Mouse (Mus musculus) liver, adult 2 months (tissue): Measurements from ENCODE around the gene Arpc2. TPM values are rescaled to one million over a fixed set of nuclear protein-coding genes. Genes with fewer than 3 reads are reported as not detected.

ENCODE experiments used
- DNase-seq: peaks from one replicate; pipeline ENCODE4 v3.0.0-alpha.2; 2011; ENCODE audit warnings: low read depth, low spot score; ENCODE audit errors: extremely low read depth
- H3K27ac ChIP-seq: fragments of 200-500 bp; replicated peaks from 2 replicates; pipeline ENCODE4 v1.5.1; 2012; ENCODE audit warnings: low read depth, mild to moderate bottlenecking, control low read depth, inconsistent platforms, low read length; ENCODE audit not compliant: insufficient read depth
- H3K27me3 ChIP-seq: fragments of 200-500 bp; 2 replicates; pipeline ENCODE4 v1.6.1; 2012; ENCODE audit warnings: mild to moderate bottlenecking, moderate library complexity, low read length, inconsistent platforms; ENCODE audit not compliant: control insufficient read depth, insufficient read depth
- H3K36me3 ChIP-seq: fragments of 200-500 bp; 2 replicates; pipeline ENCODE4 v1.6.1; 2012; ENCODE audit warnings: low read length, inconsistent platforms; ENCODE audit not compliant: control insufficient read depth, insufficient read depth
- H3K4me1 ChIP-seq: fragments of 200-500 bp; 2 replicates; pipeline ENCODE4 v1.6.1; 2011; ENCODE audit warnings: low read length; ENCODE audit not compliant: control insufficient read depth, insufficient read depth
- H3K4me3 ChIP-seq: fragments of 200-500 bp; 2 replicates; pipeline ENCODE4 v1.5.1; 2011; ENCODE audit warnings: low read depth, mild to moderate bottlenecking, control low read depth, low read length, moderate library complexity; ENCODE audit not compliant: insufficient read depth
- H3K79me2 ChIP-seq: fragments of 200-500 bp; 2 replicates; pipeline ENCODE4 v1.6.1; 2012; ENCODE audit warnings: inconsistent platforms, mild to moderate bottlenecking, low read length, moderate library complexity; ENCODE audit not compliant: control insufficient read depth, insufficient read depth
- H3K9ac ChIP-seq: fragments of 200-500 bp; 2 replicates; pipeline ENCODE4 v1.6.1; 2012; ENCODE audit warnings: low read depth, mild to moderate bottlenecking, control low read depth, inconsistent platforms, low read length
- CTCF ChIP-seq: fragments of 200-500 bp; IDR thresholded peaks from 2 replicates; pipeline ENCODE4 v1.5.1; 2011; ENCODE audit warnings: low read depth, low read length, control low read depth
- POLR2A ChIP-seq: fragments of 200-500 bp; IDR thresholded peaks from 2 replicates; pipeline ENCODE4 v1.6.1; 2011; ENCODE audit warnings: low read length, control low read depth; ENCODE audit not compliant: insufficient read depth; ENCODE audit errors: extremely low read depth
- WGBS: fragments of 180-500 bp; shearing (Covaris S2); methylation state at CpG from one replicate; pipeline ENCODE4 v1.1.7; 2018; 5-methylcytosine and 5-hydroxymethylcytosine counted together
- polyA plus RNA-seq: library from polyadenylated mRNA; depleted of rRNA; stranded (reverse); fragments of >200 nt; gene quantifications from 2 replicates; pipeline ENCODE4 v1.2.3, GENCODE M21; 2012
- total RNA-seq: library from RNA; depleted of rRNA; stranded (reverse); fragments of >200 nt; gene quantifications from 2 replicates; pipeline ENCODE4 v1.2.3, GENCODE M21; 2014

Arpc2 gene
- total and polyA plus RNA-seq, 2 experiments: 70.5 to 96.3 TPM

GRCm38 (mm10) chr1:74196621-74197419 is 39.1 kb upstream of the Arpc2 start:
- Histone ChIP-seq H3K9ac (peak overlapping the region; percentile 17; the same call in 1 of the 2 replicates), H3K27ac (peak overlapping the region; percentile 74), H3K4me3 (no peak overlapping the region), H3K4me1 (peaks cover 23% of the 10 kb centered on the region), H3K36me3 (no peaks in the 10 kb centered on the region), H3K79me2 (no peaks in the 10 kb centered on the region), H3K27me3 (no peaks in the 10 kb centered on the region)
- TF ChIP-seq CTCF (no peak), POLR2A (no peak)
- 23% methylated on average over 17 of the region's 17 CpGs for WGBS
- DNase-seq: peak; percentile 96

- TF ChIP-seq CTCF (no peak), POLR2A (no peak)
- peaks cover 15% of the 10 kb centered on the region for H3K4me1 ChIP-seq
- DNase-seq: peak; percentile 73
- WGBS: 61% methylated on average over 12 of the region's 12 CpGs
- no peaks in the 10 kb centered on the region for H3K36me3 ChIP-seq
- H3K79me2 ChIP-seq: no peaks in the 10 kb centered on the region
- H3K9ac ChIP-seq: no peak overlapping the region
- peak overlapping the region; percentile 22 for H3K27ac ChIP-seq
- H3K4me3 ChIP-seq: no peak overlapping the region
- H3K27me3 ChIP-seq: no peaks in the 10 kb centered on the region
Observed at GRCm38 (mm10) chr1:74197726-74198470, 38.0 kb upstream of the Arpc2 start.

- H3K4me1 ChIP-seq: peaks cover 11% of the 10 kb centered on the region; the same call in 1 of the 2 replicates
- TF ChIP-seq POLR2A (no peak), CTCF (no peak)
Observed at GRCm38 (mm10) chr1:74199046-74199445, 36.8 kb upstream of the Arpc2 start.

GRCm38 (mm10) chr1:74201048-74201844 is 34.6 kb upstream of the Arpc2 start:
- WGBS: 86% methylated on average over 7 of the region's 7 CpGs
- Histone ChIP-seq H3K36me3 (no peaks in the 10 kb centered on the region), H3K27me3 (no peaks in the 10 kb centered on the region), H3K4me3 (no peak overlapping the region), H3K79me2 (no peaks in the 10 kb centered on the region), H3K9ac (no peak overlapping the region), H3K4me1 (peaks cover 11% of the 10 kb centered on the region; the same call in 1 of the 2 replicates), H3K27ac (no peak overlapping the region)
- TF ChIP-seq POLR2A (no peak), CTCF (no peak)
- DNase-seq: no peak

More at GRCm38 (mm10) chr1:74199046-74199445, 36.8 kb upstream of the Arpc2 start:
- Histone ChIP-seq H3K9ac (no peak overlapping the region), H3K79me2 (no peaks in the 10 kb centered on the region), H3K4me3 (no peak overlapping the region), H3K27me3 (no peaks in the 10 kb centered on the region), H3K27ac (no peak overlapping the region), H3K36me3 (no peaks in the 10 kb centered on the region)
- DNase-seq: peak; percentile 56
- WGBS: 34% methylated on average over 8 of the region's 8 CpGs

GRCm38 (mm10) chr1:74203457-74203856 is 32.4 kb upstream of the Arpc2 start:
- Histone ChIP-seq H3K27ac (no peak overlapping the region), H3K36me3 (no peaks in the 10 kb centered on the region), H3K79me2 (no peaks in the 10 kb centered on the region), H3K9ac (no peak overlapping the region), H3K4me3 (no peak overlapping the region), H3K4me1 (0 out of 2 replicates have a peak, but pooled peaks cover 5% of the 10 kb centered on the region), H3K27me3 (no peaks in the 10 kb centered on the region)
- 67% methylated on average over 5 of the region's 5 CpGs for WGBS
- no peak for TF ChIP-seq POLR2A
- no peak for TF ChIP-seq CTCF
- DNase-seq: no peak
